Mouse (Mus musculus) left cerebral cortex, postnatal 10 days (tissue): Measurements from ENCODE around the gene Gm9944. TPM values are rescaled to one million over a fixed set of nuclear protein-coding genes. Genes with fewer than 3 reads are reported as not detected.

Source experiments
- DNase-seq, 2 experiments: peaks; one replicate each; pipeline ENCODE4 v3.0.0; 2021 to 2022; ENCODE audit warnings: low spot score in 2 of 2, mixed read lengths in 1 of 2; ENCODE audit errors: extremely low spot score in 1 of 2
- intact Hi-C: fragments of 180-260 bp; cut with DNase I; formaldehyde crosslinking; loops from one replicate; pipeline ENCODE4 v1.15.1; 2025
- total RNA-seq, 2 experiments: library from RNA; stranded (reverse); gene quantifications; 2 replicates each; pipeline ENCODE4 v1.2.3; 2021

Gene Gm9944
- total RNA-seq = not detected

DNA sequence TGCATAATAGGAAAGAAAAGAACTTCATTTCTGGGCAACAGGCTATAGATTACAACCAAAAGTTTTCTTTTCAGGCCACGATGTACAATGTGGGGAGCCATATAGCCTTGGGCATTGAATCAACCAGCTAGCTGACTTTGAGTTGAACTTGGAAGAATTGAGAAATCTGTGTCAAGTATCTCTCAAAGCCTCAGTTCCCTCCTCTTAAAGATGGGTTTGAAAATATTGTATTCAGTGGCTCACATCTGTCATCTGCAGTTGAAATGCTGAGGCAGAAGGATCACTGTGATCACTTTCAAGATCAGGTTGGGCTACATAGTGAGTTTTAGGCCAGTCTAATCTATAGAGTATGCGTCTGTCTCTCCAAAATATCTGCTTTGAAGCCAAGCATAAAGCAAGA, at the start of gene Gm9944:
Gene Gm9944 (minus strand): TSS at position 101 of the 400 bp plus-strand sequence.
- no peak for DNase-seq
- intact Hi-C loops = no loop called here

DNA sequence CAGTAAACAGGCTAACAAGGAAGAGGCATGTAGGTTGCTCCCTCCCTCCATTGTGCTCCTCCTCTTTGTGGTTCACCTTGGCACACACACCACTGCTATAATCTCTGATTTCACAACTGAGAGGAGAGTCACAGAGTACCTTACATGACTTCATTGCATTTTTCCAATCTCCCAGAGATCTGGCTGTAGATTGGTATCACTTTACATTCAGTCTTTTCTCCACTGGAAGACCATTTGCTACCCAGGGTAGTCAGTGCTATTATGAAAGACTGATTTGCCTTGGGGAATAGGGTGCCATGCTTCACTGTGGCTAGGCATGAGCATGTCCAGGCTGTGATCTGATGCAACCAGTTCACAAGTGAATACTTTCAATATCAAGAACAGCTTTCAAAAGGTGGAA, 40.2 kb upstream of the Gm9944 start:
- DNase-seq = no peak
- intact Hi-C loops = no loop called here

- DNase-seq = no peak
- intact Hi-C loops = no loop called here
Measured at GRCm38 (mm10) chr4:144468091-144468490, 15.0 kb upstream of the Gm9944 start.

GRCm38 (mm10) chr4:144465206-144465605, 12.1 kb upstream of the Gm9944 start:
- DNase-seq = no peak
- intact Hi-C loops = no loop called here

DNA sequence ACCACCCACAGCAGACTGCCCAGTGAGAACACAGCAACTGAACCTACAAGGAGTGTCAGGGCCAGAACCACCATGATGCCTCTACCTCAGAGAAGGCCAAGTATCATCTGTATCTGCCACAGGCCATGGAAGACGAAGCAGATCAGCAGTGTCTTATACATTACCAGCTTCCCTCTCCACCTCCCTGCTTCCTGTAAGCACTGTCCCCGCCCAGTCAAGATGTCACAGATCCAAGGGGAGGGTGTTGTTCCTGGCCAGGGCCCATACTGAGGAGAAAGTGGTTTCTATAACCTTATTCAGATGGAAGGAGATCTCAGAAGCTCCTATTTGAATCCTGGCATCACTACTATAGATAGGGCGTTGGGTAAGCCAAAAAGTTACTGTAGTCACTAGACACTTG, 10.5 kb upstream of the Gm9944 start, which contains the start of gene Aadacl3:
Gene Aadacl3 (minus strand): TSS at position 101 of the 400 bp plus-strand sequence.
- intact Hi-C loops = no loop called here

GRCm38 (mm10) chr4:144448546-144448945, 4.6 kb downstream of the Gm9944 start:
- no peak for DNase-seq
- intact Hi-C loops = no loop called here

More for the DNA sequence above, 10.5 kb upstream of the Gm9944 start, which contains the start of gene Aadacl3:
- DNase-seq = no peak

- intact Hi-C loops = no loop called here
Measured at GRCm38 (mm10) chr4:144441582-144441981, 11.5 kb downstream of the Gm9944 start.

DNA sequence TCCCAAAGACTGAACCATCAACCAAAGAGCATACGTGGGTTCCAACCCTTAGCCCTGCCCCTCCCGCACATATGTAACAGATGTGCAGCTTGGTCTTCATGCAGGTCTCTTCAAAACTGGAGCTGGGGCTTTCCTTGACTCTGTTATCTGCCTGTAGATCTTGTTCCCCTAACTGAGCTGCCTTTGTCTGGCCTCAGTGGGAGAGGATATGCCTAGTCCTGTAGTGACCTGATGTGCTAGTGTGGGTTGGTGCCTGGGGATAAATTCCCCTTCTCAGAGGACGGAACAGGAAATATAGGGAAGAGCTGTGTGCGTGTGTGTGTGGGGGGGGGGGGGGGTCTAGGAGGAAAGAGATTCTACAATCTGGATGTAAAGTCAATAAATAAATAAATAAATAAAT, 12.0 kb downstream of the Gm9944 start:
- intact Hi-C loops = no loop called here
- DNase-seq = no peak

More at GRCm38 (mm10) chr4:144441582-144441981, 11.5 kb downstream of the Gm9944 start:
- DNase-seq = no peak

- DNase-seq = no peak
- intact Hi-C loops = no loop called here
Measured at GRCm38 (mm10) chr4:144438672-144439071, 14.4 kb downstream of the Gm9944 start, which contains the start of gene 1700012P22Rik. Gene 1700012P22Rik (minus strand): TSS chr4:144438772.

- DNase-seq = no peak
- intact Hi-C loops = no loop called here
Measured at GRCm38 (mm10) chr4:144433216-144433615, 19.9 kb downstream of the Gm9944 start.

DNA sequence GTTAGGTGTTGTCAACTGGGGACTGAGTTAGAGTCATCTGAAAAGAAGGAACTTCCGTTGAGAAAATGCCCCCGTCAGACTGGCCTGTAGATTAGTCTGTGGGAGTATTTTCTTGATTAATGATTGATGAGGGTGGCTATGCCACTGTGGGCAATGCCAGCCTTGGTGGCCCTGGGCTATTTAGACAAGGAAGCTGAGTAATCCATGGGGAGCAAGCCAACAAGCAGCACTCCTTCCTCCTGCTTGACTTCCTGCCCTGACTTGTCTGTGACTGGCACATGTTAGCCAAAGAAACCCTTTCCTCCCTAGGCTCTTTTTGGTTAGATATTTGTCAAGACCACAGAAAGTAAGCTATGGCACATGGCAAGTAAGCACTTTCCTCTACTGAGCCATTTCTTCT, 22.4 kb downstream of the Gm9944 start:
- intact Hi-C loops = no loop called here

GRCm38 (mm10) chr4:144428868-144429267, 24.2 kb downstream of the Gm9944 start:
- no peak for DNase-seq
- intact Hi-C loops = no loop called here

More for the DNA sequence above, 22.4 kb downstream of the Gm9944 start:
- DNase-seq = no peak

- no peak for DNase-seq
- intact Hi-C loops = no loop called here
Measured at GRCm38 (mm10) chr4:144424590-144424989, 28.5 kb downstream of the Gm9944 start.

DNA sequence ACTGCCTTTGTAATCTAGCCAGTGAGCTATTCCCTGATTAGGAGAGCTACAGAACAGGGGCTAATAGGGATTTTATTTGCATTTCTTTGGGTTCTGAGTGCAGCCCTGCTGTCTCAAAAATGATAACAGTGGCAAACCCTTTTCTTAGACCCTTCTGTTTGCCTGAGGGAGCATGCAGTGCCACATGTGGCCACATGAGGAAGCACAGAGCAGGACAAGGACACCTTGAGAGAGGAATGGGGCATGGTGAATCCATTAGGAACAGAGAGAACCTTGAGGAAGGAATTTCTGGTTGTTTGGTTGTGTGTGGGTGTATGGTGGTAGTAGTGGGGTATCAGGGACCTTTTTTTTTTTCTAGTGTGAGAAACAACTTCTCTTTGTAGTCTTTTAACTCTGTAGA, 32.5 kb downstream of the Gm9944 start:
- intact Hi-C loops = no loop called here
- DNase-seq = no peak

- intact Hi-C loops = no loop called here
- DNase-seq = no peak
Measured at GRCm38 (mm10) chr4:144408290-144408689, 44.8 kb downstream of the Gm9944 start, which contains the start of gene Pramef12. Gene Pramef12 (minus strand): TSS chr4:144408464.

DNA sequence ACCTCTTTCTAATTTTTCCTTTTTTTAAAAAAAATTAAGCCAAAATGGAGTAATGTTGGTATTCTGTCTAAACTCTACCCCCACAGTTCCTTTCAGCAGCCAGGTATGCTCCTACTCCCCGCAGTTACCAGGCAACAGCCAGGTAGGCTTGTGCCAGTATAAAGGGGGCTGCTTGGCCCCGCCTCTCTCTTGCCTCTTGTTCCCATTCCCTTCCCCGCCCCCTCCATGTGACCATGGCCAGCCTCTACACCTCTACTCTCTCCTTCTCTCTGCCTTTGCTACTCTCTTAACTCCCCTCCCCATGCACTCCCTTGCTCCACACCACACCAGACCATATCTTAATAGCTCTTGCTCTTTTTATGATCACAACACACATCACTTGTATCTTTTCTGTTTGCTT, 46.9 kb downstream of the Gm9944 start:
- no peak for DNase-seq
- intact Hi-C loops = no loop called here

DNA sequence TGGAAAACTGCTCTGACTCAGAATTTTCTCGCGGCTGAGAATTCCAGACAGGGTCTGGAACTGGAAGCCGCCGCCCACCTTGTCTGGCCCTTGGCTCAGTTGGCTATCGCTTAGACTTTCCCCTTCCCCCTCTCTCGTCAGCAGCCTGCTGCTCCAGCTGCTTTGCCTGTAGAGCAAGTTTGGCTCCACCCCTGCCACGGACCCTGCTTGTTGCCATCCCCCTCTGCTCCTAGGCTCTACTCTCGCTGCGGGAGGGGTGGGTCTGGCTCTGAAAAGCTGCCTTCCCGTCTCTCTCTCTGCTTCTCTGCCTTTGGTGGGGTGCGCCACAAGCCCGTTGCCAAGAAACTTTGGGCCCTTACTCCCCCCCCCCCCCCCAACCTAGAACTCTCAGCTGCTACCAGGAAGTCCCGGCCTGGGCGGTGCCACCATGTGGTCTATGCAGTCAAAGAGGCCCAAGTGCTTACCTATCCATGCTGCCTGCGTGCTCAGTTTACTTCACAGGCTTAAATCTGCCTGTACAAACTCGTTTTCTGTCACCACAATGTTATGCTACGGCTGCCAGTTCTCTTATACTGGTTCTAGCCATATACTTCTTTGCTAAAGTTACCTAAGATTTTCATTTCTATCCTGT, 48.5 kb downstream of the Gm9944 start:
- peak in 1 of 2 experiments; percentile 18 for DNase-seq

More for the DNA sequence above, 48.5 kb downstream of the Gm9944 start:
- intact Hi-C loops = no loop called here
